Mouse (Mus musculus): ENCODE measurements around the gene CK137956. TPM values are rescaled to one million over a fixed set of nuclear protein-coding genes. Genes with fewer than 3 reads are reported as not detected.

The CK137956 gene
- not detected in 2 replicates for total RNA-seq (2021)
- long read RNA-seq, experiment 1, result 0 reads
- long read RNA-seq, experiment 2, result 0 reads

GRCm38 (mm10) chr4:127970901-127971868, at the start of gene CK137956:
Gene CK137956, minus strand, starts transcription at chr4:127970951.
- DNase-seq, result no peak

- no peak for DNase-seq
Measured at GRCm38 (mm10) chr4:128019465-128019864, 48.7 kb upstream of the CK137956 start.

GRCm38 (mm10) chr4:128004797-128005452, 34.2 kb upstream of the CK137956 start:
- DNase-seq, result no peak

GRCm38 (mm10) chr4:128002638-128003101, 31.9 kb upstream of the CK137956 start:
- no peak for DNase-seq

GRCm38 (mm10) chr4:127999281-127999680, 28.5 kb upstream of the CK137956 start:
- DNase-seq, result no peak

GRCm38 (mm10) chr4:127989347-127989995, 18.7 kb upstream of the CK137956 start:
- no peak for DNase-seq

GRCm38 (mm10) chr4:127988526-127989180, 17.9 kb upstream of the CK137956 start:
- DNase-seq, result no peak

GRCm38 (mm10) chr4:127987784-127988455, 17.2 kb upstream of the CK137956 start, which contains the start of gene Csmd2:
Gene Csmd2, plus strand, starts transcription at chr4:127987857.
- peak; percentile 31 for DNase-seq

- DNase-seq, result no peak
Measured at GRCm38 (mm10) chr4:127987270-127987669, 16.5 kb upstream of the CK137956 start.

GRCm38 (mm10) chr4:127986491-127987075, 15.8 kb upstream of the CK137956 start:
- no peak for DNase-seq

- no peak for DNase-seq
Measured at GRCm38 (mm10) chr4:127985874-127986273, 15.1 kb upstream of the CK137956 start.

GRCm38 (mm10) chr4:127984426-127984825, 13.7 kb upstream of the CK137956 start:
- DNase-seq, result no peak

- DNase-seq, result no peak
Measured at GRCm38 (mm10) chr4:127981125-127981524, 10.4 kb upstream of the CK137956 start.

- DNase-seq, result no peak
Measured at GRCm38 (mm10) chr4:127972976-127973375, 2.2 kb upstream of the CK137956 start.

- DNase-seq, result peak; percentile 71
Measured at GRCm38 (mm10) chr4:127970018-127970421, 731 bp downstream of the CK137956 start.

GRCm38 (mm10) chr4:127969101-127969500, 1.6 kb downstream of the CK137956 start:
- DNase-seq, result no peak

GRCm38 (mm10) chr4:127953006-127953710, 17.6 kb downstream of the CK137956 start:
- DNase-seq, result no peak

- DNase-seq, result no peak
Measured at GRCm38 (mm10) chr4:127947696-127948095, 23.1 kb downstream of the CK137956 start.

GRCm38 (mm10) chr4:127937474-127937873, 33.3 kb downstream of the CK137956 start:
- DNase-seq, result no peak

- DNase-seq, result peak; percentile 9
Measured at GRCm38 (mm10) chr4:127935369-127935768, 35.4 kb downstream of the CK137956 start.

Measured in adrenal gland, postnatal 14 days (tissue).